Mouse (Mus musculus) testis, adult 10 weeks (tissue): ENCODE data around the gene Psat1. TPM values are rescaled to one million over a fixed set of nuclear protein-coding genes. Genes with fewer than 3 reads are reported as not detected.

Source experiments
- polyA plus RNA-seq: library from polyadenylated mRNA; stranded (reverse); fragments of 350-450 nt; fragmentation: Illumina TruSeq; extraction: RNeasy Lipid Tissue Mini Kit (QIAGEN cat#74804); gene quantifications from one replicate; pipeline ENCODE4 v1.2.3, GENCODE M21; 2014; ENCODE audit warnings: low read depth, low replicate concordance

Psat1 gene
- polyA plus RNA-seq, result 17.2 TPM

DNA sequence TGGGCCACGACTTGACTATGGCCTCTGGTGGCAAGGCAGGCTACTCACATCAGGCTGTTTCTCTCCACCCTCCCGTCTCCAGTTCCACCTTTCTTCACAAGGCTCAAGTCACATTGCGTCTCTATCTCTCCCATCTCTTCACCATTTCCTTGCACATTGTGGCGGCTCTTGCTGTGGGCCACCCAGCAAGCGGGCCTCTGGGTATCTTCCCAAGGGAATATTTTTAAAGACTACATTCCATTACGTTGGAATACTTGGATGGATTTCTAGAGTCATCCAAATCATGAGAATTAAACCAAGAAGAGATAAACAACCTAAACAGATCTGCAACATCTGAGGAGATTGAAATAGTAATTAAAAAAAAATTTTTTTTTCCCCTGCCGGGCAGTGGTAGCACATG lies at the start of gene Psat1:
TSS of gene Psat1 (minus strand) at position 101 of the 400 bp plus-strand sequence.

DNA sequence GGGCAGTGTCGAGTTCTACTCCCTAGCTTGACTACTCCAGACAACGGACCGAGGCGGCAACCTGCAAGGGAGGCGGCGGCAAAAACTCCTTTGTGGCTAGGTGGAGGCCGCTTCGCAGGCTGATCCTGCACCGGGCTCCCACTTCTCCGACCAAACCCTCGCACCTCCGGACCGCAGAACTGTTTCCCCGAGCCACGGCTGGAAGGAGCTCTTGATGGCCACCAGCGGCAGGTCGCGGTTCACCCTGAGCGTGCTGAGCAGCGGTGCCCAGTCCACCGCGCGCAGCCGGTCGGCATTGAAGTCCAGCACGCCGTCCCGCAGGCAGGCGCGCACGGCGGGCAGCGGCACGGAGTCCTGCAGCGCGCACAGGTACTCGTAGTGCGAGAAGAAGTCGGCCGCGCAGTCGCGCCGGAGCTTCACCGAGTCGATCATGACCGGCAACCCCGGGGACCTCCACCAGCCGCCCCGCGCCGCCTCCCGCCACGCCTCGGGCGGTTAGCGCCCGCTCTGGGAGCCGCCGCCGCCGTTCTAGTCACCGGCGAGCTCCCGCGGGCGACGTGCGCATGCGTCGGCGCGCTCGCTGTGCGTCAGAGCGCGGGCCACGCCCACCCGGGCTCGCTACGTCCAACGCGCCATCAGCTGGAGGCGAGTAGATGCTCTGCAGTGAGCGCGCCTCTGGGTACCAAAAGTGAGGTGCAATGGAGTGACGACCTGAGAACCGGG lies 37.5 kb upstream of the Psat1 start, which contains the start of gene Cep78:
TSS of gene Cep78 (minus strand) at position 541 of the 723 bp plus-strand sequence.

Other genes with a start within 250 kb of the Psat1 start
- 14.8 TPM for gene Cep78, start 37.7 kb upstream of the Psat1 start, polyA plus RNA-seq
- gene Gnaq, start 185.5 kb upstream of the Psat1 start, polyA plus RNA-seq, result 10.7 TPM